Mouse (Mus musculus) monocyte, adult 59 days (primary cell): Measurements from ENCODE around the gene Gdf2. TPM values are rescaled to one million over a fixed set of nuclear protein-coding genes. Genes with fewer than 3 reads are reported as not detected.

Source experiments
- total RNA-seq, 2 experiments: library from RNA; stranded (reverse); gene quantifications; one replicate each; pipeline ENCODE4 v1.2.4; 2023

Gene Gdf2
- total RNA-seq, result not detected

GRCm38 (mm10) chr14:33940739-33941138 is at the start of gene Gdf2:
Gdf2 (plus strand) TSS chr14:33941039.

DNA sequence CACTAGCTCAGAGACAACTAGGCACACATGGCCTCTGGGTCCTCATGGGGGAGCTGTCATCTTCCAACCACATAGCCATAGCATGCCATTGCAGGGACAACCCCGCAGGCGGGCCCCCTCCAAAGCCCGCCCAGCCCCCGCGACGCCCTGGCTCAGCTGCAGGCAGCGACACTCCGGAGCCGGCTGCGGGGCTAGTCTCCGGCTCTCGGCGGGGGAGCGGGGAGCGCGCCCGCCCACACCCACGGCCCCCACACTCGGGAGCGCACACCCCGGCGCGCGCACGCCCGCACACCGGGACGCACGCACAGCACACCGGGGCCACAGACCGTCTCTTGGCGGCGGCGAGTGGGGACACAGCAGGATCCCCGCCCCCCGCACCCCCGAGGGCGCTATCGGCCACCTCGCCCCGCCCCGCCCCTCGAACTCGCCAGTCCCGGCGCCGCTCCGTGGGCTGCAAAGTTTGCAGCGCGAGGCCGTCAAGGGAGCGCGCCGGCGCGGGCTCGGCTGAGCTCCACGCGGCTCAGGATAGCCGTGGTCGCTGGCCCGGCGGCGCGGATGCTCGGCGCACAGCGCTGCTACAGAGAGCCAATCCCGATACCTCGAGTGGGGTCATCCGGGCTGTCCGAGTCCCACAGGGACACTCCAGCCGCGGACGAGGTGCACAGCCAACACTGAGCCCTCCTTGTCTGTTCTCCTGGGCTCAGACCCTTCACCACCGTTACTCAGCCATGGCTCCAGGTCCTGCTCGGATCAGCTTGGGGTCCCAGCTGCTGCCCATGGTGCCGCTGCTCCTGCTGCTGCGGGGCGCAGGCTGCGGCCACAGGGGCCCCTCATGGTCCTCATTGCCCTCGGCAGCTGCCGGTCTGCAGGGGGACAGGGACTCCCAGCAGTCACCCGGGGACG is 17.4 kb upstream of the Gdf2 start, which contains the start of gene Gdf10:
Gene Gdf10, plus strand, starts transcription at position 420 of the 903 bp plus-strand sequence.

DNA sequence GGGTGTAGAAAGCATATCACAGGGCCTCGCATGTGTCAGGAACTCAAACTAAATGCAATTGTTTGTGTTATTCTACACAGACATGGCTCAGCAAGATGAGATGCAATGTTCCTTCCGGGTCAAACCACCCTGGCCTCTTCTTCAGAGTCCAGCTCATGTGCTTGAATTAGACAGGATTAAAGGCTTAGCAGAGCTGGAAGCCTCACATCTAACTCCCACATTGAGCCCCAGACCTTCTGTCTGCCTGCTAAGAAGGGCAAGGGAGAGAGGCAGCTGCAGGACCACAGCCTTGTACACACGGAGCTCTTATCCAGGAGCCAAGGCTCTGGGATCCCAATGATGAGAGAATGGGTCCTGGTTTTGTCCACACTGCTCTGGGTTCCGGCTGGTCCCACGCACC is 12.9 kb downstream of the Gdf2 start, which contains the start of gene Rbp3:
Gene Rbp3, plus strand, starts transcription at position 243 of the 400 bp plus-strand sequence.

DNA sequence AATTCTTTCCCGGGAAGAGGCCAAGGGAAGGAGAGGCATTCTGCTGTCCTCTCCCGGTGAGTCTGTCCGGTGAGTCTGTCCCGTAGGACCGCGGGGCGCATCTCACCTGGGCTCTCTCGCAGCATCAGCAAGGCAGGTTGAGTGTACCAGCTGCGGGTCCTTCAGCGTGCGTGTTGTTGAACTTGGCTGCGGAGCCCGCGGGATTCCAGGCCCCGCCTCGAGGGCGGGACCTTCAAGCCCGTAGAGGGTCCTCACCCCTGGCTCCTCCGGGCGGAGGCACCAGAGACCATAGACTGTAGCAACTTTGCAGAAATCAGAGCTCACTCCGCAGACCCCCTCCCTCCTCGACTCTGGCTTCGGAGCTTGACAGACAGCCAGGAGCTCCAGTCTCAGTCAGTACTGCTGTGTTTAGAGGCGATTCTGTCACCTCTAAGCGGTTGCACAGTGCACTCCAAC is 37.8 kb downstream of the Gdf2 start, which contains the start of gene Zfp488:
Gene Zfp488, minus strand, starts transcription at position 161 of the 456 bp plus-strand sequence.

Other genes with a start within 250 kb of the Gdf2 start
- gene Gdf10, start 17.5 kb upstream of the Gdf2 start, total RNA-seq, result not detected
- gene Rbp3, start 13.0 kb downstream of the Gdf2 start, total RNA-seq, result not detected
- under 1 TPM; 0.15 to 0.26 TPM for gene Zfp488, start 37.7 kb downstream of the Gdf2 start, total RNA-seq
- not detected for gene Gm30083, start 74.1 kb downstream of the Gdf2 start, total RNA-seq
- gene Gm5460, start 75.7 kb downstream of the Gdf2 start, total RNA-seq, result not detected
- not detected for gene Antxrl, start 111.7 kb downstream of the Gdf2 start, total RNA-seq
- gene Anxa8, start 144.9 kb downstream of the Gdf2 start, total RNA-seq, result not detected
- not detected for gene A630023A22Rik, start 161.7 kb downstream of the Gdf2 start, total RNA-seq
- not detected for gene Npy4r, start 211.4 kb downstream of the Gdf2 start, total RNA-seq